Comparison of ENCODE assay signal across 23 mouse cellular contexts in the genomic region with DNA sequence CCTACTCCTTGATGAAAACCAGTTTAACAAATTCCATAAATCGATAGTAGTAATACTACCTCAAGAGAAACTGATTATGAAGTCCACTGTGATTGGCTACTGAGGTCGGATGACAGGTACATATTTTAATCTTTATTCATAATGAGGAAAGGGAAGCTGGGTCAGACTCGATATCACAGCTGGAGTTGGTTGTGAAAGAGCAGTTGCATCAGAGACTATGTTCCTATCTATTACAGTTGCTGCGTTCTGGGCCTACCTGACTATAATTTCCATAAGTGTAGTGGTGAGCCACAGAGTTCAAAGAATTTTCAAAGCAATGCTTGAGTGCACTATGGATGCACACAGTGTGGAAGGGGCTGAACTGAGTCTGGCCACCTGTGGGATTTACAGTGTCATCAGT.
DNase-seq lines count a peak whose midpoint lies in the region; ATAC-seq lines count a peak whose summit lies in the region.
"Had no signal": no experiment of that assay in that cellular context is flagged by ENCODE, and none has a peak within 500 bp of the region (broad histone marks: within the 10 kb centered on the region; RNA-seq: fewer than 3 reads in every experiment).

No protein-coding gene starts in this region.

- H3K9me3 ChIP-seq in forebrain, embryonic 16.5 days (ENCODE audit: control insufficient read depth, low read length): no peaks in the 10 kb centered on the region
- H3K9me3 ChIP-seq: G1E had no signal

- H3K4me2 ChIP-seq in forebrain, embryonic 16.5 days (ENCODE audit: low read length): no peak overlapping the region

- 89% methylated on average over 4 of the region's 4 CpGs for WGBS in forebrain, embryonic 16.5 days

- H3K36me3 ChIP-seq in forebrain, embryonic 16.5 days (ENCODE audit: control insufficient read depth, insufficient read depth): no peaks in the 10 kb centered on the region
- H3K36me3 ChIP-seq: G1E had no signal

- no peaks in the 10 kb centered on the region for H3K4me1 ChIP-seq in forebrain, embryonic 16.5 days (replicated peaks; ENCODE audit: control insufficient read depth, insufficient read depth, low read length)

- DNase-seq in 416B (ENCODE audit: low read depth): peak; percentile 37
- DNase-seq in embryo, embryonic 10.5 days (ENCODE audit: low spot score): no peak
- DNase-seq in thymus, postnatal 36 days: no peak
- no peak for DNase-seq in cerebellum, adult 8-10 months
- DNase-seq: adrenal gland, adult 2 months; adrenal gland, adult 8-10 months; adrenal gland, postnatal 10 days; adrenal gland, postnatal 14 days; adrenal gland, postnatal 25 days; adrenal gland, postnatal 36 days; B cell, adult 2 months; cerebellum, adult 11 months; cerebellum, adult 11-12 months; cerebellum, adult 18-20 months had no signal

- no peak overlapping the region for H3K4me3 ChIP-seq in forebrain, embryonic 16.5 days (replicated peaks; ENCODE audit: low read length)

- H3K9ac ChIP-seq in forebrain, embryonic 16.5 days (replicated peaks; ENCODE audit: low read depth, low read length): no peak overlapping the region

- no peak overlapping the region for H3K27ac ChIP-seq in forebrain, embryonic 16.5 days (ENCODE audit: low read length)

- no peaks in the 10 kb centered on the region for H3K27me3 ChIP-seq in forebrain, embryonic 16.5 days (replicated peaks; ENCODE audit: control insufficient read depth, insufficient read depth, low read length)
- H3K27me3 ChIP-seq: CH12.LX had no signal

- ATAC-seq in granulocyte monocyte progenitor cell, adult 5-6 weeks (replicated peaks; ENCODE audit: poor library complexity, severe bottlenecking): peak; percentile 55
- 0 out of 2 replicates have a peak, but pooled peaks have one; percentile 47 for ATAC-seq in megakaryocyte, adult 5-6 weeks (ENCODE audit: poor library complexity, severe bottlenecking)
- peak; percentile 55 for ATAC-seq in megakaryocyte progenitor cell, adult 5-6 weeks (replicated peaks; ENCODE audit: poor library complexity)
- no peak for ATAC-seq in forebrain, embryonic 16.5 days
- ATAC-seq: activated CD4-positive, CD25-positive, alpha-beta regulatory T cell, adult 4 months; CD4-positive, CD25-positive, alpha-beta regulatory T cell, adult 4 months; Patski had no signal
